Mouse (Mus musculus): ENCODE results near the gene Lrrn2. TPM values are rescaled to one million over a fixed set of nuclear protein-coding genes. Genes with fewer than 3 reads are reported as not detected.

Gene Lrrn2
- total RNA-seq, 2 experiments from 2014 or later: not detected

Other genes starting within 250 kb of the Lrrn2 start
- gene Nfasc, start 138.5 kb upstream of the Lrrn2 start, total RNA-seq (2015; ENCODE audit: low replicate concordance): not detected in 2 replicates
- not detected in 2 replicates for gene Nfasc, start 138.5 kb upstream of the Lrrn2 start, total RNA-seq (2017; ENCODE audit: low replicate concordance)
- 92.3 and 118 TPM in 2 replicates for gene Mdm4, start 150.3 kb downstream of the Lrrn2 start, total RNA-seq (2015; ENCODE audit: low replicate concordance)
- 148 and 163 TPM in 2 replicates for gene Mdm4, start 150.3 kb downstream of the Lrrn2 start, total RNA-seq (2017; ENCODE audit: low replicate concordance)
- gene Pik3c2b, start 165.4 kb downstream of the Lrrn2 start, total RNA-seq (2015; ENCODE audit: low replicate concordance): 2.9 and 3.2 TPM in 2 replicates
- gene Pik3c2b, start 165.4 kb downstream of the Lrrn2 start, total RNA-seq (2017; ENCODE audit: low replicate concordance): 0.23 and 0.90 TPM in 2 replicates